Mouse (Mus musculus) monocyte, adult 2 months (primary cell): ENCODE data around the gene Patl2.

Experiments
- DNase-seq, 2 experiments: peaks; one replicate each; pipeline ENCODE4 v3.0.0; 2022; ENCODE audit warnings: low spot score in 2 of 2, low read depth in 1 of 2

Gene Patl2

DNA sequence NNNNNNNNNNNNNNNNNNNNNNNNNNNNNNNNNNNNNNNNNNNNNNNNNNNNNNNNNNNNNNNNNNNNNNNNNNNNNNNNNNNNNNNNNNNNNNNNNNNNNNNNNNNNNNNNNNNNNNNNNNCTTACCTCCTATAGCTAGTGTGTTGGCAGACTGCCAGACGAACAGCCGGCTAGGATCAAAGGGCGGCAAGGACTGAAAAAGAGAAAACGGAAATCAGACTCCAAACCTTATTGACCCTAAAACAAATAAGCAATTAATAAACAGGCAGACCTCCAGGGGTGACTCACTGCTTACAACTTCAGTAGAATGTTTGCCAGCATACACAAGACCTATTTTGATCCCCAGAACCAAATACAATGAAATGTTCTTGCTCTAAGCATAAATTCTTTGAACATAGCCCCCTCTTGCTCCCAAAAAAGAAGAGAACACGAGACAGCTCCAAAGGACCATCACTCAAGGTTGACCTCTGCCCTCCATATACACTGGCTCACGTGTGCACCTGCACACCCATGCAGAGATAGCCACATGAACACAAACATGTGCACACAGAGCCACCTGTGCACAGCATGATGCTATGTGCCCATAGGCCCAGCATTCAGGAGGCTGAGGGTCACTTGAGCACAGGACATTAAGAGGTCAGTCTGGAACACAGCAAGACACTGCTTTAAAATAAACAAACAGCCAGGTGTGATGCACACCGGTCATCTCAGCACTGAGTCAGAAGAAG, 104.1 kb downstream of the Patl2 start:
- DNase-seq = no peak
